Mouse (Mus musculus) CD4-positive helper T cell, adult 2 months (primary cell): ENCODE data around the gene Kcne1.

ENCODE experiments used
- DNase-seq: peaks from one replicate; pipeline ENCODE4 v3.0.0-alpha.2; 2012; ENCODE audit warnings: low read depth, missing footprints, low spot score

The Kcne1 gene

GRCm38 (mm10) chr16:92359229-92359628, at the start of gene Kcne1:
Gene Kcne1 (minus strand): TSS chr16:92359468.
- no peak for DNase-seq

- no peak for DNase-seq
These were observed 48.6 kb upstream of the Kcne1 start for GRCm38 (mm10) chr16:92407883-92408282.

- no peak for DNase-seq
These were observed 44.9 kb upstream of the Kcne1 start for GRCm38 (mm10) chr16:92404141-92404540.

GRCm38 (mm10) chr16:92403069-92403468, 43.8 kb upstream of the Kcne1 start:
- no peak for DNase-seq

GRCm38 (mm10) chr16:92402216-92402615, 42.9 kb upstream of the Kcne1 start:
- no peak for DNase-seq

- no peak for DNase-seq
These were observed 41.9 kb upstream of the Kcne1 start for GRCm38 (mm10) chr16:92401206-92401605.

- peak; percentile 18 for DNase-seq
These were observed 40.5 kb upstream of the Kcne1 start for GRCm38 (mm10) chr16:92399490-92400458.

GRCm38 (mm10) chr16:92398574-92399118, 39.4 kb upstream of the Kcne1 start:
- no peak for DNase-seq

GRCm38 (mm10) chr16:92397745-92398573, 38.7 kb upstream of the Kcne1 start:
- no peak for DNase-seq

- no peak for DNase-seq
These were observed 34.5 kb upstream of the Kcne1 start for GRCm38 (mm10) chr16:92393732-92394131.

- DNase-seq = no peak
These were observed 28.4 kb upstream of the Kcne1 start for GRCm38 (mm10) chr16:92387692-92388091.

- peak; percentile 35 for DNase-seq
These were observed 25.8 kb upstream of the Kcne1 start for GRCm38 (mm10) chr16:92385062-92385461.

- DNase-seq = no peak
These were observed 24.1 kb upstream of the Kcne1 start for GRCm38 (mm10) chr16:92383412-92383811.

- DNase-seq = no peak
These were observed 23.2 kb upstream of the Kcne1 start for GRCm38 (mm10) chr16:92382508-92382907.

GRCm38 (mm10) chr16:92381092-92381491, 21.8 kb upstream of the Kcne1 start:
- DNase-seq = no peak

GRCm38 (mm10) chr16:92376976-92377375, 17.7 kb upstream of the Kcne1 start:
- DNase-seq = no peak

GRCm38 (mm10) chr16:92371623-92372022, 12.4 kb upstream of the Kcne1 start:
- no peak for DNase-seq

- DNase-seq = no peak
These were observed 10.0 kb upstream of the Kcne1 start for GRCm38 (mm10) chr16:92369260-92369659.

- no peak for DNase-seq
These were observed 6.2 kb upstream of the Kcne1 start for GRCm38 (mm10) chr16:92365477-92365876.

- no peak for DNase-seq
These were observed 1.4 kb upstream of the Kcne1 start for GRCm38 (mm10) chr16:92360711-92361110.

- DNase-seq = no peak
These were observed 534 bp downstream of the Kcne1 start for GRCm38 (mm10) chr16:92358734-92359133.

- no peak for DNase-seq
These were observed 1.7 kb downstream of the Kcne1 start for GRCm38 (mm10) chr16:92357566-92357965.
